Comparison of ENCODE assay signal across 8 mouse cellular contexts in the genomic region with DNA sequence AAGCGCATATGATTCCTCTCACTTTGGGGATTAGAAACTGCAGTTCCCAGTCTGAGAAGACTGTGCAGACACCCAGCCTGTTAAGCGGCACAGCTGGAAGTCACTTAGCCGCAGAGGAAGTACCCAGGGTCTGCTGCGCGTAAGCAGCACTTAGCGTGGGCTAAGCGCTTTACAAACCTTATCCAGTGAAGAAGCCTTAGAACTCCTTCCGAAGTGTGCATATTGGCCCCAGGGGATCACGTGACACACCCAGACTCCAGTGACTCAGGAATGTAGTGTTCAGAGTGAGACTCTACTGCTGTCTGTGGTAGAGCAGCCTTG. TPM values are rescaled to one million over a fixed set of nuclear protein-coding genes. Genes with fewer than 3 reads are reported as not detected.
A peak's percentile ranks its signal among the peaks of the same experiment; 100 is the strongest.
DNase-seq lines count a peak whose midpoint lies in the region; ATAC-seq and TF ChIP-seq lines count a peak whose summit lies in the region.

No protein-coding gene starts in this region.

- 57% methylated on average over 9 of the region's 9 CpGs for WGBS in midbrain, embryonic 16.5 days
- 50% methylated on average over 9 of the region's 9 CpGs for WGBS in midbrain, embryonic 13.5 days
- WGBS in midbrain, embryonic 14.5 days, result 60% methylated on average over 9 of the region's 9 CpGs

- no peaks in the 10 kb centered on the region for H3K36me3 ChIP-seq in midbrain, embryonic 16.5 days (ENCODE audit: control insufficient read depth, insufficient read depth, low read length)
- no peaks in the 10 kb centered on the region for H3K36me3 ChIP-seq in midbrain, embryonic 13.5 days
- no peaks in the 10 kb centered on the region for H3K36me3 ChIP-seq in myocyte (ENCODE audit: control insufficient read depth, insufficient read depth)
- H3K36me3 ChIP-seq in midbrain, embryonic 14.5 days (ENCODE audit: control insufficient read depth, insufficient read depth, low read length), result no peaks in the 10 kb centered on the region

- no peaks in the 10 kb centered on the region for H3K9me3 ChIP-seq in midbrain, embryonic 16.5 days (replicated peaks; ENCODE audit: control insufficient read depth, low read length, poor library complexity, severe bottlenecking)
- no peaks in the 10 kb centered on the region for H3K9me3 ChIP-seq in midbrain, embryonic 13.5 days
- H3K9me3 ChIP-seq in midbrain, embryonic 14.5 days (ENCODE audit: control insufficient read depth, low read length), result no peaks in the 10 kb centered on the region

- peaks cover 6% of the 10 kb centered on the region; the same call in 1 of the 2 replicates for H3K4me1 ChIP-seq in midbrain, embryonic 16.5 days (ENCODE audit: control insufficient read depth, insufficient read depth, low read length)
- H3K4me1 ChIP-seq in midbrain, embryonic 13.5 days (replicated peaks), result no peaks in the 10 kb centered on the region; the same call in 1 of the 2 replicates
- H3K4me1 ChIP-seq in midbrain, embryonic 14.5 days (ENCODE audit: control insufficient read depth, insufficient read depth, low read length), result no peaks in the 10 kb centered on the region

- no peak overlapping the region for H3K4me2 ChIP-seq in midbrain, embryonic 16.5 days (ENCODE audit: low read length)
- no peak overlapping the region for H3K4me2 ChIP-seq in midbrain, embryonic 13.5 days (replicated peaks)
- H3K4me2 ChIP-seq in myocyte (ENCODE audit: low read depth), result no peak overlapping the region
- no peak overlapping the region for H3K4me2 ChIP-seq in midbrain, embryonic 14.5 days (ENCODE audit: low read length)

- no peak for TF ChIP-seq POLR2A in myocyte (IDR thresholded peaks at IDR 0.05; ENCODE audit: insufficient read length, low read depth)

- no peak overlapping the region for H3K9ac ChIP-seq in midbrain, embryonic 16.5 days (ENCODE audit: low read depth, low read length)
- H3K9ac ChIP-seq in midbrain, embryonic 13.5 days (replicated peaks), result no peak overlapping the region
- H3K9ac ChIP-seq in midbrain, embryonic 14.5 days (replicated peaks; ENCODE audit: low read length), result no peak overlapping the region

- no peak overlapping the region for H3ac ChIP-seq in myocyte (ENCODE audit: control insufficient read depth, insufficient read length)

- H3K27ac ChIP-seq in midbrain, embryonic 16.5 days (ENCODE audit: low read length), result no peak overlapping the region
- no peak overlapping the region for H3K27ac ChIP-seq in midbrain, embryonic 13.5 days
- H3K27ac ChIP-seq in midbrain, embryonic 14.5 days (replicated peaks; ENCODE audit: low read depth, low read length), result no peak overlapping the region

- no peaks in the 10 kb centered on the region for H3K79me2 ChIP-seq in myocyte (ENCODE audit: control insufficient read depth, insufficient read depth)

- peak; percentile 34; the same call in 1 of the 2 replicates for ATAC-seq in midbrain, embryonic 16.5 days
- ATAC-seq in midbrain, embryonic 13.5 days, result no peak
- no peak for ATAC-seq in midbrain, embryonic 14.5 days (ENCODE audit: low FRiP score, low TSS enrichment)

- DNase-seq in c-Kit-positive CD71-positive TER-119-positive erythroid progenitor cells, embryonic 14.5 days (ENCODE audit: low spot score), result peak; percentile 81
- DNase-seq in induced T-regulatory cell, adult 2 months (ENCODE audit: low read depth), result peak; percentile 78
- no peak for DNase-seq in adrenal gland, adult (ENCODE audit: inconsistent age in 2 of 2, low spot score in 1 of 2)
- no peak for DNase-seq in midbrain, embryonic 14.5 days
- no peak for DNase-seq in ovary, adult 18-20 months (ENCODE audit: low spot score)

- H3K27me3 ChIP-seq in midbrain, embryonic 16.5 days (ENCODE audit: control insufficient read depth, insufficient read depth, low read depth, low read length), result no peaks in the 10 kb centered on the region
- H3K27me3 ChIP-seq in midbrain, embryonic 13.5 days, result no peaks in the 10 kb centered on the region
- H3K27me3 ChIP-seq in myocyte (ENCODE audit: control insufficient read depth, insufficient read depth, insufficient read length), result no peaks in the 10 kb centered on the region
- H3K27me3 ChIP-seq in midbrain, embryonic 14.5 days (ENCODE audit: control insufficient read depth, insufficient read depth, low read length), result no peaks in the 10 kb centered on the region

- H3K4me3 ChIP-seq in midbrain, embryonic 16.5 days (ENCODE audit: low read depth, low read length), result no peak overlapping the region
- no peak overlapping the region for H3K4me3 ChIP-seq in midbrain, embryonic 13.5 days (replicated peaks)
- H3K4me3 ChIP-seq in myocyte, result no peak overlapping the region
- H3K4me3 ChIP-seq in midbrain, embryonic 14.5 days (replicated peaks; ENCODE audit: low read depth, low read length), result no peak overlapping the region

TF ChIP-seq in myocyte, 11 proteins besides CTCF, POLR2A, EP300 and RAD21:
- TF ChIP-seq E2F4 (IDR thresholded peaks at IDR 0.05; ENCODE audit: insufficient read depth), result no peak
- TF ChIP-seq USF1 (IDR thresholded peaks at IDR 0.05; ENCODE audit: low read depth), result peak; percentile 15

RNA-seq across cellular contexts. Expression of a gene that starts 44.1 kb away (rescaled TPM):
- 6.1 and 6.4 TPM in 2 replicates for polyA plus RNA-seq in midbrain, embryonic 16.5 days (2015; fragmentation: Nextera tagmentation; extraction: Ambion mirVana)
- polyA plus RNA-seq in midbrain, embryonic 13.5 days (2015; fragmentation: Nextera tagmentation; extraction: Ambion mirVana), result 4.8 and 5.0 TPM in 2 replicates
- 4.9 TPM for polyA plus RNA-seq in myocyte (2012; fragmentation: generic; extraction: Trizol)
- 2.8 and 5.6 TPM in 2 replicates for polyA plus RNA-seq in midbrain, embryonic 14.5 days (2014; fragmentation: Nextera tagmentation; extraction: Ambion mirVana)

RNA-seq across cellular contexts. Expression of a gene that starts 50.9 kb away (rescaled TPM):
- polyA plus RNA-seq in midbrain, embryonic 16.5 days (2015; fragmentation: Nextera tagmentation; extraction: Ambion mirVana), result 33.2 and 46.1 TPM in 2 replicates
- 36.2 and 36.3 TPM in 2 replicates for polyA plus RNA-seq in midbrain, embryonic 13.5 days (2015; fragmentation: Nextera tagmentation; extraction: Ambion mirVana)
- 46.9 TPM for polyA plus RNA-seq in myocyte (2012; fragmentation: generic; extraction: Trizol)
- 46.4 and 50.6 TPM in 2 replicates for polyA plus RNA-seq in midbrain, embryonic 14.5 days (2014; fragmentation: Nextera tagmentation; extraction: Ambion mirVana)

Comparison
In these comparisons a context has a peak if more than half of its experiments do, and no peak if none do; other contexts are left out.
1. DNase-seq: peak in c-Kit-positive CD71-positive TER-119-positive erythroid progenitor cells, embryonic 14.5 days (single experiment) and induced T-regulatory cell, adult 2 months (single experiment); none in adrenal gland, adult (0 of 2), midbrain, embryonic 14.5 days (single experiment) and ovary, adult 18-20 months (single experiment).